Mouse (Mus musculus): ENCODE results near the gene Ccnq. TPM values are rescaled to one million over a fixed set of nuclear protein-coding genes. Genes with fewer than 3 reads are reported as not detected.

The Ccnq gene
- polyA plus RNA-seq (2012; rRNA removed) = 15.7 and 17.5 TPM in 2 replicates

DNA sequence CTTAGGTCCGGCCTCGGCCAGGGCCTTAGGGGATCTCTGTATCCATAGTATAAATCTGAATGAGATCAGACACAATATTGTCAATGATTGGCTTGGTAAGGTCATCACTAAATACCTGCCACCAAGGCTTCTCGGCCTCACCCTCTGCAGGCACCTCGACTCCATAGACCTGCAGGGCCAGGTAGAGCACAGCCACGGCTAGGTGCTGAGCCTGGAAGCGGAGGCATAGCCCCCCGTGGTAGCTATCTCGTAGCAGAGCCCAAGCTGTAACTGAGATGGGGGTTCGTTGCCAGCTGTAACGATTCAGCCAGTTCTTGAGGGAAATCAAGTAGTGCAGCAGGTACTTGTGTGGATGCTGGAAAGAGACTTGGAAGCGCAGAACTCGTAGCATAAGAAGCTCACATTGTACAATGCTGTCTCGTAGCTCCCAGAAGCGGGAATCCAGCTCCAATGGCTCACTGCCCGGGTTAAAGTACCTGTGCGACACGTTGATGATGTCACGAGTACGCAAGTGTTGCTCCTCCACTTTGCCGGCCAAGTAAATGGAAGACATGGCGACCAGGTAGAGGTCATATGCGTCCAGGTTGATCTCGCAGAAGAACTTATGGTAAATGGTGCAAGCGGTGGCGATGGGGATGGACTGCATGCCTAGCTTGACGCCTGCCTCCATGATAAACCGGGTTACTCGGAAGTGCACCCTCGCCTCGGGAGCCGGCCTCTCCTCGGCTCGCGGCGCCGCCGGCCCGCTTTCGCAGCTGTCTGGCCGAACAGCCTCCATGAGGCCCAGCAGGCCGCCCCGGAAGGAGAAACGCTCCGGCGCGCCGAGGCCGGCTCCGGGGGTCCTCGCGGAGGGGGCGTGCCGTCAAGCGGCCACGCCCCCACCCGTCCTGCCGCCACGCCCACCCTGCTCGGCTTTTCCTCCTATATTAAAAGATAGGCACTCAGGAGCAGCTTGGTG, at the start of gene Ccnq:
Gene Ccnq (minus strand): TSS at position 845 of the 958 bp plus-strand sequence.

Other genes starting within 250 kb of the Ccnq start
- 0.09 and 0.22 TPM in 2 replicates for gene Sebox, start 248.3 kb downstream of the Ccnq start, polyA plus RNA-seq (2012; rRNA removed)
- 13.8 and 13.9 TPM in 2 replicates for gene Tmem199, start 239.6 kb downstream of the Ccnq start, polyA plus RNA-seq (2012; rRNA removed)
- gene Poldip2, start 239.5 kb downstream of the Ccnq start, polyA plus RNA-seq (2012; rRNA removed) = 41.8 and 45.1 TPM in 2 replicates
- gene Tnfaip1, start 215.4 kb downstream of the Ccnq start, polyA plus RNA-seq (2012; rRNA removed) = 10.0 and 10.2 TPM in 2 replicates
- gene Ift20, start 215.4 kb downstream of the Ccnq start, polyA plus RNA-seq (2012; rRNA removed) = 47.4 and 51.1 TPM in 2 replicates
- gene Tmem97, start 201.0 kb downstream of the Ccnq start, polyA plus RNA-seq (2012; rRNA removed) = 68.7 and 70.8 TPM in 2 replicates
- gene Nlk, start 54.4 kb downstream of the Ccnq start, polyA plus RNA-seq (2012; rRNA removed) = 4.9 and 5.5 TPM in 2 replicates
- gene Lyrm9, start 74.9 kb upstream of the Ccnq start, polyA plus RNA-seq (2012; rRNA removed) = 7.6 and 7.8 TPM in 2 replicates
- gene Nos2, start 169.1 kb upstream of the Ccnq start, polyA plus RNA-seq (2012; rRNA removed) = 0.02 and 0.03 TPM in 2 replicates
- gene Lgals9, start 233.2 kb upstream of the Ccnq start, polyA plus RNA-seq (2012; rRNA removed) = 317 and 433 TPM in 2 replicates

All from liver, embryonic 18 days (tissue).